Mouse (Mus musculus) heart, postnatal 25 days (tissue): ENCODE measurements around the gene Spaca9. TPM values are rescaled to one million over a fixed set of nuclear protein-coding genes. Genes with fewer than 3 reads are reported as not detected.

ENCODE experiments used
- DNase-seq: peaks from one replicate; pipeline ENCODE4 v3.0.0; 2022; ENCODE audit warnings: low spot score
- intact Hi-C: fragments of 180-260 bp; cut with DNase I; formaldehyde crosslinking; loops from one replicate; pipeline ENCODE4 v1.15.1; 2025
- microRNA-seq: library from miRNA; unstranded; fragments of <30 nt; microRNA quantifications from one replicate; pipeline ENCODE4 v1.2.0, GENCODE M21; 2022
- total RNA-seq, 2 experiments: library from RNA; stranded (reverse); gene quantifications; 2 replicates each; pipeline ENCODE4 v1.2.3; 2021

Spaca9 gene
- total RNA-seq, 2 experiments from 2014 or later, result 0.52 TPM; not detected in 1

DNA sequence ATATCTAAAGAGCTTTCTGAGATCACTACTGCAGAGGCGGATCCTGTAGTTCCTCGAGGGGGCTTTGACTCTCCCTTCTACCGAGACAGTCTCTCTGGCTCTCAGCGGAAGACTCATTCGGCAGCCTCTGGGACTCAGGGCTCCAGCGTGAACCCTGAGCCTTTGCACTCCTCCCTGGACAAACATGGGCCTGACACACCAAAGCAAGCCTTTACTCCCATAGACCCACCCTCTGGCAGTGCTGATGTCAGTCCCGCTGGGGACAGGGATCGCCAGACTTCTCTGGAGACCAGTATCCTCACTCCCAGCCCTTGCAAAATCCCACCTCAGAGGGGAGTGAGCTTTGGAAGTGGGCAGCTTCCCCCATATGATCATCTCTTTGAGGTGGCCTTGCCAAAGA is 23.5 kb downstream of the Spaca9 start:
- DNase-seq, result no peak
- intact Hi-C loops, result no loop called here

DNA sequence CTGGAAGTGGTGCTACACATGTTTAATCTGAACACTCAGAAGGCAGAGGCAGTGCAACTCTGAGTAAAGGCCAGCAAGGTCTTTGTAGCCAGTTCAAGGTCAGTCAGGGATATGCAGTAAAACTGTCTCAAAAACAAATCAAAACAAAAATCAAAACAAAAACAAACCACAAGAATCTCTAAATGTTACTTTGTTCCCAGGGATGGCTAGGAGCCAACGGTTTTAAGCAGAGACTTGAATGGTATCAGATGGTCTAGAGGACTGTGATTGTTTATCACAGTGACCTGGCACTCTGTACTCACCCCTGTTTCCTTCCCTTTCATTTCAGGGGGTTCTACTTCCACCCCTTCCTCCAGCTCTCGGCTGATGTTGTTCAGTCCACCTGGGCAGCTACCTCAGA is 28.1 kb downstream of the Spaca9 start:
- DNase-seq, result no peak
- intact Hi-C loops, result no loop called here

- no peak for DNase-seq
- intact Hi-C loops, result no loop called here
Observed at GRCm38 (mm10) chr2:28665818-28666217, 33.7 kb downstream of the Spaca9 start.

DNA sequence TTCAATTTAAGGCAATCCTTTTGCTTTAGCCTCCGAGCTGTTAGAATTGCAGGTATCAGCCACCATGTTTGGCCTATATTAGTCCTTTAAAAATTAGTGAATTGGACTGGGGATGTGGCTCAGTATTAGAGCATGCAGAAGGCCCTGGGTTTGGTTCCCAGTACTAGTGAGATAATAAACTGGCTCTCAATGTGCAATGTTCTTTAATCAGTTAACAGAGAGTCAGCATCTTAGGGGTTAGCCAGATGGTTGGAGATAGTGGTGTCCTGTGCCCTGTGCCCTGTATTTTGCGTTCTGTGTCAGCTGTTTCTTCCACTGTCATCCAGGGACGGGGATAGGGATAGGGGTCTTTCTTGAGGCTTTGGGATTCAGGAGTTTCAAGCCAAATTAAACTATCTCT is 36.6 kb downstream of the Spaca9 start:
- intact Hi-C loops, result no loop called here
- no peak for DNase-seq

GRCm38 (mm10) chr2:28656216-28656615 is 43.3 kb downstream of the Spaca9 start:
- intact Hi-C loops, result no loop called here

DNA sequence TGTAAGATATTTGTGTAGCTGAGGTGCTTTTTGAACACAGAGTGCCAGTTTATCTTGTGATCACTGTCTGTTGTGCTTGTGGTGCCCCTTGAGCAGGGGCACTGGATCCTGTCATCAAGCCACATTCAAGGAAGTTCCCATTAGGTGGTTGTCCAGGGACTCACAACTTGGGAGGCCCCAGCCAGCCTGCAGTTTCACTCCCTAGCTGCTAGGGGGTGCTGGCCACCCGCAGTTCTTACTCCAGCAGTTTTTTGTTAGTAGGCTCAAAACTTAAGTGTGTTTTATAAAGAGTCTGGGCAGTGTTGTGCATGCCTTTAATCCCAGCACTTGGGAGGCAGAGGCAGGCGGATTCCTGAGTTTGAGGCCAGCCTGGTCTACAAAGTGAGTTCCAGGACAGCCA is 45.2 kb downstream of the Spaca9 start:
- intact Hi-C loops, result no loop called here
- DNase-seq, result no peak

More at GRCm38 (mm10) chr2:28656216-28656615, 43.3 kb downstream of the Spaca9 start:
- DNase-seq, result no peak

DNA sequence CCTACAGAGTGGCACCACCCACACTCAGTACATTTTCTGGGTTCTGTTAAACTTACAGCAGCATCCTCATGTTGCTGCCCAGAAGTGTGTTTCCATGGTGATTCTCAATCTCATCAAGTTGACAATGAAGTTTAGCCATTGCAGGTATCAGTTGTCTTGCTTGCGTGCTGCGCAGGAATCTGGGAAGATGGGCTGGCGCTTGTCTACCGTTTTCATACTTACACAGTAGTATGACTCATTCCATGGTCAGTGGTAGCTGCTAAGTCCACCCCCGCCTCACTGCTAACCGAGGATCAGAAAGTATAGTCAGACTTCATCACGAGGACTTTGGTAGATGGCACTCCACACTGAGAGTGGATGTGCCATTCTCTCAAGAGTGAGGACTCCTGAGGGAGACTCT is 46.2 kb downstream of the Spaca9 start:
- intact Hi-C loops, result no loop called here

GRCm38 (mm10) chr2:28650526-28650925 is 49.0 kb downstream of the Spaca9 start:
- DNase-seq, result no peak
- intact Hi-C loops, result no loop called here

More for the DNA sequence above, 46.2 kb downstream of the Spaca9 start:
- no peak for DNase-seq

- intact Hi-C loops, result loop anchor here (5.0 kb wide), 1 partner anchor 199 kb away; the partner anchor contains the start of genes Ddx31 and Gtf3c4
Observed at GRCm38 (mm10) chr2:28643081-28643480, 56.4 kb downstream of the Spaca9 start.

More at GRCm38 (mm10) chr2:28643081-28643480, 56.4 kb downstream of the Spaca9 start:
- no peak for DNase-seq

Small RNA genes lying within 50 kb of the gene (microRNA-seq; reads per million reads assigned to microRNA genes)
- gene Mir3088, result not detected

Other genes with a start within 250 kb of the Spaca9 start
- gene 1700007K13Rik, start 233.4 kb downstream of the Spaca9 start, total RNA-seq, result not detected
- gene Mrps2, start 231.7 kb downstream of the Spaca9 start, total RNA-seq, result 10 to 100 TPM; 43.0 to 43.9 TPM
- 1 to 10 TPM; 1.7 to 3.1 TPM for gene Gbgt1, start 202.8 kb downstream of the Spaca9 start, total RNA-seq
- 1 to 10 TPM in 1 of 2 experiments, not detected in 1; 1.4 TPM for gene Gm10134, start 193.6 kb downstream of the Spaca9 start, total RNA-seq
- 10 to 100 TPM; 11.9 to 13.8 TPM for gene Ralgds, start 186.6 kb downstream of the Spaca9 start, total RNA-seq
- gene Cel, start 136.3 kb downstream of the Spaca9 start, total RNA-seq, result not detected
- 10 to 100 TPM; 11.5 to 11.6 TPM for gene Gtf3c5, start 116.0 kb downstream of the Spaca9 start, total RNA-seq
- gene Gfi1b, start 77.7 kb downstream of the Spaca9 start, total RNA-seq, result not detected
- 10 to 100 TPM; 23.5 to 24.7 TPM for gene Tsc1, start 58.5 kb downstream of the Spaca9 start, total RNA-seq
- gene Ak8, start 437 bp upstream of the Spaca9 start, total RNA-seq, result not detected
- 10 to 100 TPM; 18.7 to 20.3 TPM for gene Gtf3c4, start 140.6 kb upstream of the Spaca9 start, total RNA-seq
- gene Ddx31, start 140.7 kb upstream of the Spaca9 start, total RNA-seq, result 1 to 10 TPM; 2.7 to 3.4 TPM
- not detected for gene Barhl1, start 216.9 kb upstream of the Spaca9 start, total RNA-seq